Mouse (Mus musculus) spleen, adult 18-20 months (tissue): ENCODE measurements around the gene Slc6a20b.

Source experiments
- DNase-seq, 2 experiments: peaks; one replicate each; pipeline ENCODE4 v3.0.0; 2022; ENCODE audit warnings: mixed read lengths in 2 of 2

Slc6a20b gene

DNA sequence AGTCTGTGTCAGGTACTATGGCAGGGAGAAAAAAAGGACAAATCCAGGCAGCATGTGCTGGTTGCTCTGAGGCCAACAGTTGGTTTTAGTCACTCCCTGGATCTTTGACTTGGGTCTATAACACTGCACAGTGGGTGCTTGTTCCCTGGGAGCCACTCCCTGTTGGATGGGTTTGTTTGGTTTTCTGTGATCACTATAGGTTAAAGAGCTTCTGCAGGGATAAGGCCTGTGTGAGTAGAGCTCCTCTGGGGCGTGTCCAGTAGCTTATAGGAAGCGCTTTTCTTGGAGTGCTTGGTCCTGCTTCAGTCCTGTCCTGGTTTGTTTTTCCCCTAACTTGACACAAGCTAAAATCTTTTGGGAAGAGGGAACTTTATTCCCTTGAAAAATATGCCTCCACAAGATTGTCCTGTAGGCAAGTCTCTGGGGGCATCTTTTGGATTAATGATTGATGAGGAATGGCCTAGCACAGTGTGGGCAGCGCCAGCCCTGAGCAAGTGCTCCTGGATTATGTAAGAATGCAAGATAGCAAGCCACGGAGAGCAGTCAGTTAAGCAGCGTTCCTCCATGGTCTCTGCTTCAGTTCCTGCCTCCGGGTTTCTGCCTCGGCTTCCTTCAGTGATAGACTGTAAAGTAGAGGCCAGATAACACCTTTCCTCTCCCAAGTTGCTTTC lies 43.0 kb downstream of the Slc6a20b start:
- no peak for DNase-seq

DNA sequence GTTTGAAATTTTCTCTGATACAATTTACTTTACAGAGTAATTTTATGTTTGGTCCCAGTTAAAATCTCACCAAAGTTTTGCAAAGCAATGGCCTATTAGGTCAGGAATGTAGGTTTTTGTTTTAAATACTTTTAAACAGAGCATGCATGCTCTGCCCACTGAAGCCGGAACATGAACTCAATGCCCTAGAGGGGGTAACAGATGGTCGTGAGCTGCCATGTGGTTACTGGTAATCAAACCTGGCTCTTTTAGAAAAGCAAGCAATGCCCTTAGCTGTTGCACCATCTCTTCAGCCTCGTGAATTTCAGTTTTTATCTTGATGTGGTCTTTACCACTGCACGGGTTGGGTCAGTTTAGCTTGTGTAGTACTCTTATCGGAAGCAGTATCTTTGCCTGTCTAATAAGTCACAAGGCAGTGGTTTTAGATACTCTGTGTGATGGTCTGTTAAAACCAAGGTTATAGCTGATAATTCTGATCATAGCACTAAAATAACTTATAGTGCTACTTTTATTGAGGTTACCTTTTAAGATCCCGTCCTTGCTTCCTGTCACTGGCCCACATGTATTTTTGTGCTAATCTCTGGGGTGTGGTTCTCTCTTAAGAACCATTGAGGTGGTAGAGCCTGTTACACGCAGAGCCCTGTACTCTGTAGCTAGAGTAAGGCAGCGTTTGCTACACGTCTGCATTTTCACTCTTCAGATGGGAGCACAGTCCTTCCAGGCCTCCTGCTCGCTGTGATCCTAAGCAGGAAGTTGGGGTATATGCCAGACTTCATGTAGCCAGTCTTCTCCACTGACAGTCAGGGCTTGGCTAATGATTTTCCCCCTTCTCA lies 54.8 kb downstream of the Slc6a20b start:
- no peak for DNase-seq

DNA sequence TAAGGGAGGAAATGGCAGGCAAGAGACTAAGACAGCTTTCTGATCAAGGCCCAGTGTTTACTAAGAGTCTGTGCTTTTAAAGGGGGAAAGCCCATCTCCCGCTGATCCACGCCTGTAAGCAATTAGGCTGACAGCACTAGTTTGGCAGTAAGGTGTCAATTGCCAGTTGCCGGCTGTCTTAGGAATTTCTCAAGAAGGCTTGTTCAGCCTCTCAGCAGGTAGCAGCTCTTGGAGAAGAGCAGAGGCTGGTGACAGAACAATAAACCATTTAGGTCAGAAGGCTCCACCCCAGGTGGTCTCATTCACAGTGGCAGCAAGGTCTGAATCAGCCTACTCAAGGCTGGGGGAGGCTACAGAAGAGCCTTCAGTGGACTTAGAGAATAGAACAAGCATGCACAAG lies 77.8 kb downstream of the Slc6a20b start:
- DNase-seq = no peak
